Mouse (Mus musculus) B cell, adult 62 days (primary cell): ENCODE results near the gene Vmn1r229. TPM values are rescaled to one million over a fixed set of nuclear protein-coding genes. Genes with fewer than 3 reads are reported as not detected.

Experiments used
- total RNA-seq: library from RNA; stranded (reverse); gene quantifications from 4 replicates; pipeline ENCODE4 v1.2.4, GENCODE M21; 2023

The Vmn1r229 gene
- 0.06 TPM in 2 of 4 replicates, not detected in the others for total RNA-seq

GRCm38 (mm10) chr17:20811255-20811654 is at the start of gene Vmn1r229:
TSS of gene Vmn1r229 (plus strand) at chr17:20811555.

GRCm38 (mm10) chr17:20786057-20786456 is 25.3 kb upstream of the Vmn1r229 start, which contains the start of gene Vmn1r228:
TSS of gene Vmn1r228 (minus strand) at chr17:20786157.

GRCm38 (mm10) chr17:20840144-20840543 is 28.8 kb downstream of the Vmn1r229 start, which contains the start of gene Vmn1r230:
TSS of gene Vmn1r230 (plus strand) at chr17:20840444.

Other genes starting within 250 kb of the Vmn1r229 start
- gene Vmn2r109, start 246.8 kb upstream of the Vmn1r229 start, total RNA-seq = not detected in 4 replicates
- gene Vmn2r110, start 215.1 kb upstream of the Vmn1r229 start, total RNA-seq = not detected in 4 replicates
- gene Fpr-rs3, start 186.7 kb upstream of the Vmn1r229 start, total RNA-seq = not detected in 4 replicates
- gene Vmn1r226, start 128.7 kb upstream of the Vmn1r229 start, total RNA-seq = not detected in 4 replicates
- not detected in 4 replicates for gene Vmn1r227, start 81.7 kb upstream of the Vmn1r229 start, total RNA-seq
- not detected in 4 replicates for gene Vmn1r228, start 25.4 kb upstream of the Vmn1r229 start, total RNA-seq
- gene Vmn1r230, start 28.9 kb downstream of the Vmn1r229 start, total RNA-seq = not detected in 4 replicates
- gene Vmn1r231, start 93.5 kb downstream of the Vmn1r229 start, total RNA-seq = not detected in 4 replicates
- not detected in 4 replicates for gene Vmn1r232, start 108.2 kb downstream of the Vmn1r229 start, total RNA-seq
- 284 to 340 TPM (median 294 TPM) in 4 replicates for gene Ppp2r1a, start 133.8 kb downstream of the Vmn1r229 start, total RNA-seq
- not detected in 4 replicates for gene Vmn1r233, start 184.9 kb downstream of the Vmn1r229 start, total RNA-seq
- 12.4 to 18.2 TPM (median 14.1 TPM) in 4 replicates for gene Zfp160, start 197.3 kb downstream of the Vmn1r229 start, total RNA-seq